Mouse (Mus musculus): ENCODE data around the gene Smyd4. TPM values are rescaled to one million over a fixed set of nuclear protein-coding genes. Genes with fewer than 3 reads are reported as not detected.

Gene Smyd4
- total and polyA plus RNA-seq, 2 experiments from 2014 or later = 21.5 to 28.8 TPM

DNA sequence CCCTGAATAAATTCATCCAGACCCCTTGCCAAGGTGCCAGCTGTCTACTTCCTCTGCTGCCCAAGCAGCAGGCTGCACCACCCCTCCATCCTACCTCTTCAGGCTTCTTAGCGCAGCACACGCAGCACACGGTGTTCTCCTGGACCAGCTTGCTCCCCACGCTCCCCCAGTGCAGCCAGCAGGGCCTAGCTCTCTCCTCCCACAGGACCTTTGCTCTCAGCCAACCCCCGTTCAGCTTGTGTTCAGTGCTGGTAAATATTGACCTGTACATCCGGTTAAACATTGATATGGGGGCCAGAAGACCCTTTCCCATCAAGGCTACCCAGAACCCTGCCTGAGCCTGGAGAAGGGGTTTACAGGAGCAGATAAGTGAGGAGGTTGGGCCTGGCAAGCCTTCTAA, 91.1 kb downstream of the Smyd4 start, which contains the start of gene Serpinf2:
Gene Serpinf2 (minus strand): TSS at position 229 of the 400 bp plus-strand sequence.
- ATAC-seq (no peak), DNase-seq (no peak)
- no peak for TF ChIP-seq CTCF (IDR thresholded peaks at IDR 0.05; ENCODE audit: low read depth)
- no peaks in the 10 kb centered on the region for H3K27me3 ChIP-seq (ENCODE audit: insufficient read depth, low read length)
- H3K4me1 ChIP-seq (ENCODE audit: insufficient read depth) = no peaks in the 10 kb centered on the region
- H3K4me2 ChIP-seq (ENCODE audit: low read depth) = no peak within 1 kb of the TSS
- H3K27ac ChIP-seq (ENCODE audit: low read depth, low read length) = no peak within 1 kb of the TSS
- peaks cover 16% of the 10 kb centered on the region; the same call in 1 of the 2 replicates for H3K36me3 ChIP-seq (ENCODE audit: insufficient read depth)
- no peak within 1 kb of the TSS for H3K9ac ChIP-seq
- 88% methylated on average over 6 of the region's 6 CpGs for WGBS
- no peak within 1 kb of the TSS for H3K4me3 ChIP-seq (ENCODE audit: low read depth, low read length)
- no peaks in the 10 kb centered on the region for H3K9me3 ChIP-seq (ENCODE audit: low read length)

DNA sequence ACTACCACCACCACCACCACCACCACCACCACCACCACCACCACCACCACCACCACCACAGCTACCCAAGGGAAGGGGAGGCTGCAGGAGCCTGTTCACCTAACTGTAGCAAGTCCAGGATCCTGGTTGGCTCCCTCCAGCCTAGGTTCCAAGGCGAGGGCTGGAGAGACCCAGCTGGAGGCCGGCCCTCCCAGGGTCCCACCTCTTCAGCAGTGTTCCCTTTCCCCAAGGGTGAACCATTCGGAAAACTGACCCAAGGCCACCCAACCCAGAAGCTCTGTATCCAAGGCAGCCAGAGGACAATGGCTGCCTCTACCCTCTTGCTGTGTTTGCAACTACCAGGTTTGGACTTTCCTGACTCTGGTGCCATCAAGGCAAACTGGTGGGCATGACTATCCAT, 91.7 kb downstream of the Smyd4 start:
- H3K9me3 ChIP-seq (ENCODE audit: low read length) = no peaks in the 10 kb centered on the region
- no peaks in the 10 kb centered on the region for H3K4me1 ChIP-seq (ENCODE audit: insufficient read depth)
- no peak overlapping the region for H3K27ac ChIP-seq (ENCODE audit: low read depth, low read length)
- ATAC-seq (no peak), DNase-seq (no peak)
- H3K27me3 ChIP-seq (ENCODE audit: insufficient read depth, low read length) = no peaks in the 10 kb centered on the region
- peaks cover 18% of the 10 kb centered on the region; the same call in 1 of the 2 replicates for H3K36me3 ChIP-seq (ENCODE audit: insufficient read depth)
- no peak overlapping the region for H3K4me3 ChIP-seq (ENCODE audit: low read depth, low read length)
- WGBS = 89% methylated on average over 3 of the region's 3 CpGs
- TF ChIP-seq CTCF (IDR thresholded peaks at IDR 0.05; ENCODE audit: low read depth) = no peak
- no peak overlapping the region for H3K9ac ChIP-seq
- no peak overlapping the region for H3K4me2 ChIP-seq (ENCODE audit: low read depth)

DNA sequence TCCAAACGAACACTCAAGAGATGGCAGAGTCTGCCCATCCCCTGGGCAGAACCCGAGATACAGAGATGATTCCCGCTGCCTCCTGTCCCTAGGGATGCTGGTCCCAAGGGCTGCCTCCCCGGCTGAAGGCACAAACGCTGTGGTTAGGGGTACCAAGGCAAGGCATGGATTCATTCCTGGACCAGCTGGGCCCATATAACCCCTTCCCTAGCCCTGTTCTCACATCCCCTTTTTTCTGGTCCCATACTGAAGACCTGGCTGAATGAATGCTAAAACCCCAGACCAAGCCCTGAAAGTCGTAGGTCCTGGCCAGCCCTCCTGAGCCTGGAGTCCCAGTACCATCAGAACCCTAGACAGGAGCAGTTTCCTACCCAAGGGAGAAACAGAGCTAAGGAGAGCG, 92.8 kb downstream of the Smyd4 start:
- DNase-seq (no peak), ATAC-seq (no peak)
- Histone ChIP-seq H3K4me3 (ENCODE audit: low read depth, low read length) (no peak overlapping the region), H3K9ac (no peak overlapping the region), H3K4me1 (ENCODE audit: insufficient read depth) (no peaks in the 10 kb centered on the region), H3K27me3 (ENCODE audit: insufficient read depth, low read length) (no peaks in the 10 kb centered on the region), H3K4me2 (ENCODE audit: low read depth) (no peak overlapping the region), H3K27ac (ENCODE audit: low read depth, low read length) (no peak overlapping the region), H3K9me3 (ENCODE audit: low read length) (no peaks in the 10 kb centered on the region), H3K36me3 (ENCODE audit: insufficient read depth) (peaks cover 25% of the 10 kb centered on the region)
- TF ChIP-seq CTCF (IDR thresholded peaks at IDR 0.05; ENCODE audit: low read depth) = no peak
- WGBS = 90% methylated on average over 7 of the region's 7 CpGs

DNA sequence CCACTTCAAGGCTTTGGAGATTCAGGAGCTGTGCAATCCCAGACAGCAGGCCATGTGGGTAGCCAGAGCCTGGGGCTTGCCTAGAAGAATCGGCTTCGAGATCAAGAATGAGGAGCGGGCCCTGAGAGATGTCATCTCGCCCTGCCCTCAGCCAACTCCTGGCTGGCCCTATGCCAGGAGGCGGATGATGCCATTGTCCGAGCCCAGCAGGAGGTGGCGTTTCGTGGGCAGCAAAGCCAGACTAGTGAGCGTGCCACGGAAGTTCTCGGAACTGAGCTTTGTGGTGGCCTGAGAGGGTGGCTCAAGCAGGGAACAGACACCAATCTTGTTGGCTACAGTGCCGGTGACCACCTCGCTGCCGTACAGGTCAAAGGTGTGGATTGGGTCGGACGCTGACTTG, 93.4 kb downstream of the Smyd4 start:
- peaks cover 30% of the 10 kb centered on the region for H3K36me3 ChIP-seq (ENCODE audit: insufficient read depth)
- no peaks in the 10 kb centered on the region for H3K9me3 ChIP-seq (ENCODE audit: low read length)
- no peak overlapping the region for H3K9ac ChIP-seq
- H3K4me2 ChIP-seq (ENCODE audit: low read depth) = no peak overlapping the region
- TF ChIP-seq CTCF (IDR thresholded peaks at IDR 0.05; ENCODE audit: low read depth) = no peak
- H3K27ac ChIP-seq (ENCODE audit: low read depth, low read length) = no peak overlapping the region
- WGBS = 56% methylated on average over 16 of the region's 16 CpGs
- DNase-seq (no peak), ATAC-seq (no peak)
- no peaks in the 10 kb centered on the region for H3K27me3 ChIP-seq (ENCODE audit: insufficient read depth, low read length)
- H3K4me3 ChIP-seq (ENCODE audit: low read depth, low read length) = no peak overlapping the region
- no peaks in the 10 kb centered on the region for H3K4me1 ChIP-seq (ENCODE audit: insufficient read depth)

DNA sequence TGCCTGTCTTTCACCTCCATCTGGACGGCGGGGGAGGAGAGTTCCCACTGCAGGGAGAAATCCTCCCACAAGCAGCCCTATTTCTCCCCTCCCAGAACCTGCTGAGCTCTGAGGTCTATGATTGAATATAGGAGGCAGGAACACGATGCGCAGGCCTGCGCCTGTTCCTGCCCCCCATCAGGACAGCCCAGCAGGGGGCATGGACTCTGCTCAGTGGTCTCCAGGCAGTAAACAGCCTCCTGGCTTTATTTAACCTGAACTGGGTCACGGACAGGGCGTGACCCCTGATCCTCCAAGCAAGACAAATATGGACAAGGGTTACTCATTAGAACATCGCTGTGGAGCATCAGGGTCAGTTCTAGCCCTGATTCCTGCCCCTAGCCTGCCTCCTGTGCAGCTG, 95.5 kb downstream of the Smyd4 start:
- TF ChIP-seq CTCF (IDR thresholded peaks at IDR 0.05; ENCODE audit: low read depth) = no peak
- DNase-seq = no peak
- Histone ChIP-seq H3K4me3 (ENCODE audit: low read depth, low read length) (no peak overlapping the region), H3K27me3 (ENCODE audit: insufficient read depth, low read length) (no peaks in the 10 kb centered on the region), H3K4me1 (ENCODE audit: insufficient read depth) (no peaks in the 10 kb centered on the region), H3K9ac (no peak overlapping the region), H3K36me3 (ENCODE audit: insufficient read depth) (peaks cover 51% of the 10 kb centered on the region), H3K9me3 (ENCODE audit: low read length) (no peaks in the 10 kb centered on the region), H3K27ac (ENCODE audit: low read depth, low read length) (no peak overlapping the region), H3K4me2 (ENCODE audit: low read depth) (no peak overlapping the region)
- 59% methylated on average over 8 of the region's 8 CpGs for WGBS
- no peak for ATAC-seq

DNA sequence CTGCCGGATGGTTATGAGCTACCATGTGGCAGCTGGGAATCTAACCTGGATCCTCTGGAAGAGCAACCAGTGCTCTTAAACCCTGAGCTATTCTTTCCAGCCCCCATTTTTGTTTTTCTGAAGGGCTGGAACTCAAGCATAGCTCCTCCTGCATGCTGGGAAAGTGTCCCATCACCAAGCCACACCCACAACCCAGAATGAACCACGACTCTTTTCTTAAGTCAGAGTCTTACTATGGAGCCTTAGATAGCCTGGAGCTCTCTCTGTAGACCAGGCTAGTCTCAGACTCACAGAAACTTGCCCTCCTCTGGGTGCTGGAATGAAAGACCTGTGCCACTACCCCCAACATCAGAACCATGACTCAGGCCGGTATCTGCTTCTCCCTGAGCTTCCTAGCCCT, 100.3 kb downstream of the Smyd4 start:
- Histone ChIP-seq H3K27me3 (ENCODE audit: insufficient read depth, low read length) (no peaks in the 10 kb centered on the region), H3K4me1 (ENCODE audit: insufficient read depth) (0 out of 2 replicates have a peak, but pooled peaks cover 2% of the 10 kb centered on the region), H3K4me3 (ENCODE audit: low read depth, low read length) (no peak overlapping the region), H3K9ac (no peak overlapping the region), H3K9me3 (ENCODE audit: low read length) (no peaks in the 10 kb centered on the region), H3K4me2 (ENCODE audit: low read depth) (no peak overlapping the region), H3K27ac (ENCODE audit: low read depth, low read length) (no peak overlapping the region), H3K36me3 (ENCODE audit: insufficient read depth) (peaks cover 52% of the 10 kb centered on the region)
- DNase-seq = no peak
- TF ChIP-seq CTCF (IDR thresholded peaks at IDR 0.05; ENCODE audit: low read depth) = no peak
- no peak for ATAC-seq
- 88% methylated on average over 3 of the region's 3 CpGs for WGBS

DNA sequence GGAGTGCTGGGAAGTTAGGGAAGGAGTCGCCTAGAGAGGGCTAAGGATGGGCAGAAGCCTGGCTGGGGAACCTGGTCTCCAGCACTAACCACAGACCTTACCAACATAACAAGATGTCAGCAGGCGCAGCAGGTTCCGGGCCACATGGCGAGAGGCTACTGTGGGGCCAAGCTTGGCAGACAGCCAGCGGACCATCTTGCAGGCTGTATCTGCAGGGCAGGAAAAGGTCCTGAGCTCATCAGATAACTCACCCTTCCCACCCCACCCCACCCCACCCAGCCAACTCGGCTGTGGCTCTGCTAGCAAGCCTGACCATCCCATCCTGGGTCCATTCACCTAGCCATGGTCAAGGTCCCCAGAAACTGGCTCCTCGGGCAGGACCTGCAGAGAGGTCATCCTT, 101.5 kb downstream of the Smyd4 start:
- Histone ChIP-seq H3K36me3 (ENCODE audit: insufficient read depth) (peaks cover 46% of the 10 kb centered on the region), H3K27me3 (ENCODE audit: insufficient read depth, low read length) (no peaks in the 10 kb centered on the region), H3K9me3 (ENCODE audit: low read length) (no peaks in the 10 kb centered on the region), H3K9ac (no peak overlapping the region), H3K4me3 (ENCODE audit: low read depth, low read length) (no peak overlapping the region), H3K27ac (ENCODE audit: low read depth, low read length) (no peak overlapping the region), H3K4me2 (ENCODE audit: low read depth) (no peak overlapping the region), H3K4me1 (ENCODE audit: insufficient read depth) (0 out of 2 replicates have a peak, but pooled peaks cover 8% of the 10 kb centered on the region)
- DNase-seq (no peak), ATAC-seq (no peak)
- 79% methylated on average over 7 of the region's 7 CpGs for WGBS
- no peak for TF ChIP-seq CTCF (IDR thresholded peaks at IDR 0.05; ENCODE audit: low read depth)

Data from forebrain, postnatal 0 days (tissue).